Mouse (Mus musculus) intestine, postnatal 0 days (tissue): ENCODE measurements around the gene Slc25a36. TPM values are rescaled to one million over a fixed set of nuclear protein-coding genes. Genes with fewer than 3 reads are reported as not detected.
A peak's percentile ranks its signal among the peaks of the same experiment; 100 is the strongest.

ENCODE experiments used
- ATAC-seq: fragments of 200-750 bp; cut with Nextera tagmentation; 2 replicates; pipeline ENCODE4 v1.8.0; 2017; ENCODE audit warnings: mild to moderate bottlenecking, moderate TSS enrichment, moderate library complexity
- H3K27ac ChIP-seq: fragments of 300-500 bp; sonication (generic); 2 replicates; pipeline ENCODE4 v1.5.1; 2014; ENCODE audit warnings: mild to moderate bottlenecking, low read depth, low read length, moderate library complexity
- H3K27me3 ChIP-seq: fragments of 300-500 bp; sonication (generic); replicated peaks from 2 replicates; pipeline ENCODE4 v1.6.1; 2014; ENCODE audit warnings: low read length, mixed read lengths; ENCODE audit not compliant: control insufficient read depth, insufficient read depth
- H3K36me3 ChIP-seq: fragments of 300-500 bp; sonication (generic); 2 replicates; pipeline ENCODE4 v1.6.1; 2014; ENCODE audit warnings: mild to moderate bottlenecking, moderate library complexity; ENCODE audit not compliant: control insufficient read depth, insufficient read depth
- H3K4me1 ChIP-seq: fragments of 300-500 bp; sonication (generic); replicated peaks from 2 replicates; pipeline ENCODE4 v1.6.1; 2014; ENCODE audit warnings: antibody characterized with exemption, low read length, mixed read lengths; ENCODE audit not compliant: control insufficient read depth, insufficient read depth
- H3K4me2 ChIP-seq: fragments of 300-500 bp; sonication (generic); replicated peaks from 2 replicates; pipeline ENCODE4 v1.6.1; 2014; ENCODE audit warnings: low read depth, mild to moderate bottlenecking, moderate library complexity
- H3K4me3 ChIP-seq: fragments of 300-500 bp; sonication (generic); 2 replicates; pipeline ENCODE4 v1.5.1; 2014; ENCODE audit warnings: low read depth, low read length
- H3K9ac ChIP-seq: fragments of 300-500 bp; sonication (generic); 2 replicates; pipeline ENCODE4 v1.6.1; 2014; ENCODE audit warnings: mild to moderate bottlenecking, low read depth, low read length
- H3K9me3 ChIP-seq: fragments of 300-500 bp; sonication (generic); 2 replicates; pipeline ENCODE4 v1.6.1; 2016; ENCODE audit warnings: mixed run types; ENCODE audit not compliant: control insufficient read depth
- CTCF ChIP-seq: sonication (generic); IDR thresholded peaks from 2 replicates; pipeline ENCODE4 v1.5.1; 2016; ENCODE audit warnings: low read depth, mild to moderate bottlenecking, control low read depth, antibody characterized with exemption, moderate library complexity
- WGBS: fragments of 180-500 bp; shearing (Covaris S2); extraction: QIAGEN DNeasy Blood & Tissue Kit; methylation state at CpG from one replicate; pipeline ENCODE4 v1.1.7; 2014; 5-methylcytosine and 5-hydroxymethylcytosine counted together
- polyA plus RNA-seq: library from polyadenylated mRNA; unstranded; fragments of >200 nt; fragmentation: Nextera tagmentation; extraction: Ambion mirVana; gene quantifications from 2 replicates; pipeline ENCODE4 v1.2.1, GENCODE M21; 2015

Slc25a36 gene
- polyA plus RNA-seq, 1 experiment from 2014 or later, result 47.7 TPM

- Histone ChIP-seq H3K4me2 (no peak overlapping the region), H3K27ac (no peak overlapping the region), H3K36me3 (no peaks in the 10 kb centered on the region), H3K27me3 (no peaks in the 10 kb centered on the region), H3K4me3 (no peak overlapping the region), H3K9me3 (no peaks in the 10 kb centered on the region), H3K4me1 (peaks cover 4% of the 10 kb centered on the region; the same call in 1 of the 2 replicates), H3K9ac (no peak overlapping the region)
- 81% methylated on average over 6 of the region's 6 CpGs for WGBS
- ATAC-seq, result no peak
- no peak for TF ChIP-seq CTCF
Observed at GRCm38 (mm10) chr9:97145351-97145750, 34.4 kb upstream of the Slc25a36 start.

GRCm38 (mm10) chr9:97143416-97143815, 32.5 kb upstream of the Slc25a36 start:
- H3K9ac ChIP-seq, result no peak overlapping the region
- no peak for ATAC-seq
- no peak overlapping the region for H3K4me2 ChIP-seq
- no peak overlapping the region for H3K4me3 ChIP-seq
- no peaks in the 10 kb centered on the region for H3K27me3 ChIP-seq
- peaks cover 4% of the 10 kb centered on the region; the same call in 1 of the 2 replicates for H3K4me1 ChIP-seq
- H3K27ac ChIP-seq, result no peak overlapping the region
- no peak for TF ChIP-seq CTCF
- no peaks in the 10 kb centered on the region for H3K36me3 ChIP-seq
- 94% methylated on average over 5 of the region's 5 CpGs for WGBS
- H3K9me3 ChIP-seq, result no peaks in the 10 kb centered on the region

DNA sequence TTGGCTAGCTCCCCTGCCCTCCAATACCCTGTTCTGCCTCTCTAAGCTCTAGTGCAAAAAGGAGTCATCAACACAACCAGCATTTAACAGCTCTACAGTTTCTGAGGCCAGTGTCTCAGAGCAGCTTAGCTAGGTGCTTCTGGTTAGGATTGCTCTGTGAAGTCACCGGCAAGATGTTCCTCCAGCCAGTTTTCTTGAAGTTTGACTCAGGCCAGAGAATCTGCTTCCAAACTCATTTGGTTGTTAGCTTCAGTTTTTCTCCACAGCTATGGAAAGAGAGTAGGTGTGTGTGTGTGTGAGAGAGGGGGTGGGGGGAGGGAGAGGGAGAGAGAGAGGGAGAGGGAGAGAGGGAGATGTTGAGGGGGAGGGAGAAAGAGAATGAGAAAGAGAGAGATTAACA, 31.6 kb upstream of the Slc25a36 start:
- Histone ChIP-seq H3K4me1 (peaks cover 4% of the 10 kb centered on the region; the same call in 1 of the 2 replicates), H3K27ac (no peak overlapping the region), H3K27me3 (no peaks in the 10 kb centered on the region), H3K9ac (no peak overlapping the region), H3K36me3 (no peaks in the 10 kb centered on the region), H3K9me3 (no peaks in the 10 kb centered on the region), H3K4me2 (no peak overlapping the region), H3K4me3 (no peak overlapping the region)
- WGBS, result 85% methylated on average over 1 of the region's 1 CpGs
- ATAC-seq, result no peak
- no peak for TF ChIP-seq CTCF

DNA sequence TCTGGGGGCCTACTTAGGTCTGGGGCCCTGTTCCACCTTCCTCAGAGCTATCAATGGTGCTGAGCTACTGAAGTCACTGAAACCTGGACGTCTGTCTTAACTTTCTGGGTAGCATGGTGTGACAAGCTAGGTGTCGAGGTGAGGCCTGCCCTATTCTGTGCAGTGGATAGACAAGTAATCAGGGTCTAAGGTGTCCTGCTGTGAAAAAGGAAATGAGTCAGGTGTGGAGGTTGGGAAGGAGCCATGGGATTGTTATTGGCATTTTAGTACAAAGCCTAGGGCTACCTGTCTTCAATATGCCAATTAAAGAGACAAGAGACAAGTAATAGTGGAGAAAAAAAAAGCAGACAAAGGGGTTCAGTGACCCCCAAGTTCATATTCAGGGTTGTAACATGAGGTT, 30.8 kb upstream of the Slc25a36 start:
- H3K9ac ChIP-seq, result no peak overlapping the region
- no peaks in the 10 kb centered on the region for H3K36me3 ChIP-seq
- H3K4me2 ChIP-seq, result no peak overlapping the region
- WGBS, result 63% methylated on average over 2 of the region's 2 CpGs
- no peaks in the 10 kb centered on the region for H3K27me3 ChIP-seq
- peaks cover 4% of the 10 kb centered on the region; the same call in 1 of the 2 replicates for H3K4me1 ChIP-seq
- no peak for TF ChIP-seq CTCF
- peak overlapping the region; percentile 73 for H3K27ac ChIP-seq
- H3K9me3 ChIP-seq, result no peaks in the 10 kb centered on the region
- no peak for ATAC-seq
- H3K4me3 ChIP-seq, result no peak overlapping the region

GRCm38 (mm10) chr9:97140145-97140932, 29.4 kb upstream of the Slc25a36 start:
- Histone ChIP-seq H3K4me3 (no peak overlapping the region), H3K9me3 (no peaks in the 10 kb centered on the region), H3K4me2 (no peak overlapping the region), H3K27ac (peak overlapping the region; percentile 73), H3K36me3 (no peaks in the 10 kb centered on the region), H3K9ac (no peak overlapping the region), H3K4me1 (peaks cover 4% of the 10 kb centered on the region; the same call in 1 of the 2 replicates), H3K27me3 (no peaks in the 10 kb centered on the region)
- whole genome bisulfite sequencing, result 44% methylated on average over 10 of the region's 10 CpGs
- peak; percentile 72 for ATAC-seq
- no peak for TF ChIP-seq CTCF

- Histone ChIP-seq H3K27me3 (no peaks in the 10 kb centered on the region), H3K36me3 (no peaks in the 10 kb centered on the region), H3K27ac (peak overlapping the region; percentile 66), H3K4me2 (no peak overlapping the region), H3K4me1 (peaks cover 4% of the 10 kb centered on the region; the same call in 1 of the 2 replicates), H3K9me3 (no peaks in the 10 kb centered on the region), H3K9ac (no peak overlapping the region), H3K4me3 (no peak overlapping the region)
- WGBS, result 67% methylated on average over 4 of the region's 4 CpGs
- no peak for ATAC-seq
- TF ChIP-seq CTCF, result no peak
Observed at GRCm38 (mm10) chr9:97137678-97138077, 26.7 kb upstream of the Slc25a36 start.
